Mouse (Mus musculus): ENCODE data around the gene Bpifb4. TPM values are rescaled to one million over a fixed set of nuclear protein-coding genes. Genes with fewer than 3 reads are reported as not detected.

The Bpifb4 gene
- total and polyA plus RNA-seq, 2 experiments from 2014 or later: 0.16 TPM; not detected in 1

DNA sequence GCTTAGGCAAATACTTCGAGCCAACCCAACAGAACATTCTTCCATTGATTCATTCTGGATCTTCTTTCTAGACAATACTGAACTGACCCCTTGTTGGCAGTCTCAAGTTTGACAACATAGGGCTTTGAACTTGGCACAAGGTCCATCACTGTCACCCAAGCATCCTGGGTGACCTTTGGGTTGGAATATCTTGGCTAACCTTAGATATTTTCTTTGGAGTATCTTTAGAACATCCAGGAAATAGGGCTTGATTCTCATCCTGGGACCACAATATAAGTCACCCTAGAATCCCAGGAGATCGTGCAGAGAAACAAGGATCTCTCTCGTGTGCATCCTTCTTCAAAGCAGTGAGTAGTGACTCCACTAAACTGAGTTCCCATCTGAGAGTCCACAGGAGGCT lies 70.0 kb downstream of the Bpifb4 start, which contains the start of gene Bpifa2:
Gene Bpifa2, plus strand, starts transcription at position 301 of the 400 bp plus-strand sequence.
- no peaks in the 10 kb centered on the region for H3K36me3 ChIP-seq (ENCODE audit: insufficient read depth, low read length)
- WGBS: 81% methylated on average over 3 of the region's 3 CpGs
- no peak for ATAC-seq

More for the DNA sequence above, 70.0 kb downstream of the Bpifb4 start, which contains the start of gene Bpifa2:
- H3K27me3 ChIP-seq (ENCODE audit: insufficient read depth, low read length): no peaks in the 10 kb centered on the region
- H3K9me3 ChIP-seq (ENCODE audit: low read length): no peaks in the 10 kb centered on the region
- no peaks in the 10 kb centered on the region for H3K4me1 ChIP-seq (ENCODE audit: insufficient read depth, low read length)
- no peak within 1 kb of the TSS for H3K4me3 ChIP-seq (ENCODE audit: low read length)
- no peak for TF ChIP-seq CTCF (IDR thresholded peaks at IDR 0.05; ENCODE audit: low read depth)
- no peak for DNase-seq (ENCODE audit: low spot score)
- no peak within 1 kb of the TSS for H3K4me2 ChIP-seq (ENCODE audit: low read depth, low read length)
- no peak within 1 kb of the TSS for H3K27ac ChIP-seq
- no peak within 1 kb of the TSS for H3K9ac ChIP-seq (replicated peaks; ENCODE audit: low read length)

Other genes with a start within 250 kb of the Bpifb4 start
- gene Dnmt3c, start 241.6 kb upstream of the Bpifb4 start, total RNA-seq (2014; rRNA removed): not detected in 2 replicates
- gene Dnmt3c, start 241.6 kb upstream of the Bpifb4 start, polyA plus RNA-seq (2015; fragmentation: Nextera tagmentation; extraction: Ambion mirVana): 0.10 TPM in 1 of 2 replicates, not detected in the other
- gene Mapre1, start 196.9 kb upstream of the Bpifb4 start, total RNA-seq (2014; rRNA removed): 75.0 and 82.8 TPM in 2 replicates
- gene Mapre1, start 196.9 kb upstream of the Bpifb4 start, polyA plus RNA-seq (2015; fragmentation: Nextera tagmentation; extraction: Ambion mirVana): 354 and 355 TPM in 2 replicates
- gene Efcab8, start 158.3 kb upstream of the Bpifb4 start, total RNA-seq (2014; rRNA removed): not detected in 2 replicates
- 0.04 TPM in 1 of 2 replicates, not detected in the other for gene Efcab8, start 158.3 kb upstream of the Bpifb4 start, polyA plus RNA-seq (2015; fragmentation: Nextera tagmentation; extraction: Ambion mirVana)
- not detected in 2 replicates for gene Sun5, start 67.1 kb upstream of the Bpifb4 start, total RNA-seq (2014; rRNA removed)
- gene Sun5, start 67.1 kb upstream of the Bpifb4 start, polyA plus RNA-seq (2015; fragmentation: Nextera tagmentation; extraction: Ambion mirVana): not detected in 2 replicates
- gene Bpifb2, start 63.2 kb upstream of the Bpifb4 start, total RNA-seq (2014; rRNA removed): 0.25 and 0.26 TPM in 2 replicates
- gene Bpifb2, start 63.2 kb upstream of the Bpifb4 start, polyA plus RNA-seq (2015; fragmentation: Nextera tagmentation; extraction: Ambion mirVana): 0.29 and 0.49 TPM in 2 replicates
- gene Bpifb6, start 37.8 kb upstream of the Bpifb4 start, total RNA-seq (2014; rRNA removed): not detected in 2 replicates
- gene Bpifb6, start 37.8 kb upstream of the Bpifb4 start, polyA plus RNA-seq (2015; fragmentation: Nextera tagmentation; extraction: Ambion mirVana): 0.14 and 0.24 TPM in 2 replicates
- gene Bpifb3, start 20.0 kb upstream of the Bpifb4 start, total RNA-seq (2014; rRNA removed): not detected in 2 replicates
- gene Bpifb3, start 20.0 kb upstream of the Bpifb4 start, polyA plus RNA-seq (2015; fragmentation: Nextera tagmentation; extraction: Ambion mirVana): not detected in 2 replicates
- not detected in 2 replicates for gene Bpifa6, start 36.7 kb downstream of the Bpifb4 start, total RNA-seq (2014; rRNA removed)
- not detected in 2 replicates for gene Bpifa6, start 36.7 kb downstream of the Bpifb4 start, polyA plus RNA-seq (2015; fragmentation: Nextera tagmentation; extraction: Ambion mirVana)
- gene Bpifa2, start 70.1 kb downstream of the Bpifb4 start, total RNA-seq (2014; rRNA removed): 0.86 TPM in 1 of 2 replicates, not detected in the other
- not detected in 2 replicates for gene Bpifa2, start 70.1 kb downstream of the Bpifb4 start, polyA plus RNA-seq (2015; fragmentation: Nextera tagmentation; extraction: Ambion mirVana)
- not detected in 2 replicates for gene Bpifa3, start 192.1 kb downstream of the Bpifb4 start, total RNA-seq (2014; rRNA removed)
- gene Bpifa3, start 192.1 kb downstream of the Bpifb4 start, polyA plus RNA-seq (2015; fragmentation: Nextera tagmentation; extraction: Ambion mirVana): not detected in 2 replicates
- gene Bpifa1, start 204.7 kb downstream of the Bpifb4 start, total RNA-seq (2014; rRNA removed): 3.4 TPM in 1 of 2 replicates, not detected in the other
- gene Bpifa1, start 204.7 kb downstream of the Bpifb4 start, polyA plus RNA-seq (2015; fragmentation: Nextera tagmentation; extraction: Ambion mirVana): 0.54 and 0.86 TPM in 2 replicates
- gene Bpifa5, start 224.4 kb downstream of the Bpifb4 start, total RNA-seq (2014; rRNA removed): not detected in 2 replicates
- gene Bpifa5, start 224.4 kb downstream of the Bpifb4 start, polyA plus RNA-seq (2015; fragmentation: Nextera tagmentation; extraction: Ambion mirVana): 0.16 TPM in 1 of 2 replicates, not detected in the other

Data from hindbrain, postnatal 0 days (tissue).